Mouse (Mus musculus): ENCODE data around the gene Naaladl1. TPM values are rescaled to one million over a fixed set of nuclear protein-coding genes. Genes with fewer than 3 reads are reported as not detected.

Naaladl1 gene
- polyA plus RNA-seq, 1 experiment = 1.8 TPM

DNA sequence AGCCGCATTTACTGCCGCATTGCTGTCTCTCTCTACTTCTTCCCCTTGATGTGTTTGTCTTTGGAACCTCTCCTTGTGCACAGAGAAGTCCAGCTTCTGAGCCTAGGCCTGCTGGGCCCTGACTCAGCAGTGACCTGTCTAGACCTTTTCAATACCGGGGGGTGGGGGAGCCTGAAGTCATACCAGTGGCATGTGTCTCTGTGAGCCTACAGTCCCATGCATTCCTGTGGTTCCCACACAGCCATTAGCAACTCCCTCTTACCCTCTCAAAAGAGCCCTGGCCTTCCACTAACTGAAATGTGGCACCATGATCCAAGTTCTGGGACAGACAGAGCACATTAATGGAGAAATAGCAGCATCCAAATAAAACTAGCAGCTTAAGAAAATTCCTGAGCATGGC, 30.8 kb downstream of the Naaladl1 start:
- Histone ChIP-seq H3K36me3 (ENCODE audit: control insufficient read depth, insufficient read depth, low read length) (no peaks in the 10 kb centered on the region), H3K27me3 (ENCODE audit: control insufficient read depth, insufficient read depth, low read length) (no peaks in the 10 kb centered on the region), H3K4me1 (replicated peaks; ENCODE audit: control insufficient read depth, insufficient read depth, low read length) (peaks cover 16% of the 10 kb centered on the region), H3K4me3 (ENCODE audit: control insufficient read depth, insufficient read depth, low read length) (no peak overlapping the region), H3K27ac (ENCODE audit: control insufficient read depth, insufficient read depth, low read length) (no peak overlapping the region)
- 98% methylated on average over 3 of the region's 3 CpGs for WGBS
- no peak for TF ChIP-seq CTCF (IDR thresholded peaks at IDR 0.05; ENCODE audit: borderline replicate concordance, control insufficient read depth, extremely low read depth, insufficient read depth, low read length, poor library complexity)
- TF ChIP-seq POLR2A (IDR thresholded peaks at IDR 0.05; ENCODE audit: control insufficient read depth, extremely low read depth, insufficient read depth, low read length, poor library complexity) = no peak
- no peak for DNase-seq

DNA sequence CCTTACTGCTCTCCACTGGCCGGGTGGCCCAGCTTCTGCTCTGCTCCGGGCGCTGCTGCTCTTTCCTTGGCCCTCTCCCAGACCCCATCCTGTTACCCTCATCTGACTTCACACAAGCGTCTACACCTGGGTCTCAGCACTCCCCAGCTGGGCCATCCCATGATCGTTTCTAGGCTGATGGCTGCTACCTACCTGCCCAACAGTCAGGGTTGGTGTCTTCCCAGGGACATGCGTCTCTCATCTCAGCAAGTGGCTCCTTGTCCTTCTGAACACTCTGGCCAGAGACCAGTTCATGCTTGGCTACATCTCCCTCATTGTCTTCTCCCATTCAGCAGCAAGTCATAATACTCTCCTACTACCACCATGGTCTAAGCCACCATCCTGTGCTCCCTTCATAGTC, 34.1 kb downstream of the Naaladl1 start:
- Histone ChIP-seq H3K36me3 (ENCODE audit: control insufficient read depth, insufficient read depth, low read length) (no peaks in the 10 kb centered on the region), H3K27ac (ENCODE audit: control insufficient read depth, insufficient read depth, low read length) (no peak overlapping the region), H3K4me1 (replicated peaks; ENCODE audit: control insufficient read depth, insufficient read depth, low read length) (peaks cover 16% of the 10 kb centered on the region), H3K27me3 (ENCODE audit: control insufficient read depth, insufficient read depth, low read length) (no peaks in the 10 kb centered on the region), H3K4me3 (ENCODE audit: control insufficient read depth, insufficient read depth, low read length) (no peak overlapping the region)
- 83% methylated on average over 6 of the region's 6 CpGs for whole genome bisulfite sequencing
- no peak for DNase-seq
- TF ChIP-seq CTCF (IDR thresholded peaks at IDR 0.05; ENCODE audit: borderline replicate concordance, control insufficient read depth, extremely low read depth, insufficient read depth, low read length, poor library complexity) = no peak
- no peak for TF ChIP-seq POLR2A (IDR thresholded peaks at IDR 0.05; ENCODE audit: control insufficient read depth, extremely low read depth, insufficient read depth, low read length, poor library complexity)

GRCm38 (mm10) chr19:6140374-6140677, 34.7 kb downstream of the Naaladl1 start:
- under 1% methylated on average over 16 of the region's 16 CpGs for whole genome bisulfite sequencing
- H3K36me3 ChIP-seq (ENCODE audit: control insufficient read depth, insufficient read depth, low read length) = no peaks in the 10 kb centered on the region
- H3K4me1 ChIP-seq (replicated peaks; ENCODE audit: control insufficient read depth, insufficient read depth, low read length) = peaks cover 16% of the 10 kb centered on the region
- no peak for TF ChIP-seq CTCF (IDR thresholded peaks at IDR 0.05; ENCODE audit: borderline replicate concordance, control insufficient read depth, extremely low read depth, insufficient read depth, low read length, poor library complexity)
- TF ChIP-seq POLR2A (IDR thresholded peaks at IDR 0.05; ENCODE audit: control insufficient read depth, extremely low read depth, insufficient read depth, low read length, poor library complexity) = no peak
- no peak for DNase-seq
- no peaks in the 10 kb centered on the region for H3K27me3 ChIP-seq (ENCODE audit: control insufficient read depth, insufficient read depth, low read length)
- peak overlapping the region; percentile 36 for H3K27ac ChIP-seq (ENCODE audit: control insufficient read depth, insufficient read depth, low read length)
- peak overlapping the region; percentile 66 for H3K4me3 ChIP-seq (ENCODE audit: control insufficient read depth, insufficient read depth, low read length)

- peak; percentile 90 for DNase-seq
- Histone ChIP-seq H3K27me3 (ENCODE audit: control insufficient read depth, insufficient read depth, low read length) (no peaks in the 10 kb centered on the region), H3K27ac (ENCODE audit: control insufficient read depth, insufficient read depth, low read length) (peak within 1 kb of the TSS; percentile 86), H3K4me1 (replicated peaks; ENCODE audit: control insufficient read depth, insufficient read depth, low read length) (peaks cover 16% of the 10 kb centered on the region), H3K36me3 (ENCODE audit: control insufficient read depth, insufficient read depth, low read length) (no peaks in the 10 kb centered on the region), H3K4me3 (ENCODE audit: control insufficient read depth, insufficient read depth, low read length) (peak within 1 kb of the TSS; percentile 66)
- TF ChIP-seq POLR2A (IDR thresholded peaks at IDR 0.05; ENCODE audit: control insufficient read depth, extremely low read depth, insufficient read depth, low read length, poor library complexity) = peak; percentile 25; the same call in 1 of the 2 replicates
- peak; percentile 83 for TF ChIP-seq CTCF (IDR thresholded peaks at IDR 0.05; ENCODE audit: borderline replicate concordance, control insufficient read depth, extremely low read depth, insufficient read depth, low read length, poor library complexity)
- under 1% methylated on average over 68 of the region's 68 CpGs for WGBS
These were observed 35.3 kb downstream of the Naaladl1 start, which contains the start of gene Batf2 for GRCm38 (mm10) chr19:6140678-6141393. Gene Batf2 (plus strand): TSS chr19:6140983.

- DNase-seq = peak; percentile 79
- Histone ChIP-seq H3K4me3 (ENCODE audit: control insufficient read depth, insufficient read depth, low read length) (peak within 1 kb of the TSS; percentile 66), H3K4me1 (replicated peaks; ENCODE audit: control insufficient read depth, insufficient read depth, low read length) (peaks cover 16% of the 10 kb centered on the region), H3K36me3 (ENCODE audit: control insufficient read depth, insufficient read depth, low read length) (no peaks in the 10 kb centered on the region), H3K27me3 (ENCODE audit: control insufficient read depth, insufficient read depth, low read length) (no peaks in the 10 kb centered on the region), H3K27ac (ENCODE audit: control insufficient read depth, insufficient read depth, low read length) (peak within 1 kb of the TSS; percentile 86)
- WGBS = 1% methylated on average over 15 of the region's 15 CpGs
- TF ChIP-seq POLR2A (IDR thresholded peaks at IDR 0.05; ENCODE audit: control insufficient read depth, extremely low read depth, insufficient read depth, low read length, poor library complexity) = no peak
- no peak; the same call in 1 of the 2 replicates for TF ChIP-seq CTCF (IDR thresholded peaks at IDR 0.05; ENCODE audit: borderline replicate concordance, control insufficient read depth, extremely low read depth, insufficient read depth, low read length, poor library complexity)
These were observed 35.8 kb downstream of the Naaladl1 start, which contains the start of gene Arl2 for GRCm38 (mm10) chr19:6141394-6141749. Gene Arl2 (minus strand): TSS chr19:6141548.

GRCm38 (mm10) chr19:6144842-6145241, 39.3 kb downstream of the Naaladl1 start:
- no peak for DNase-seq
- Histone ChIP-seq H3K4me1 (replicated peaks; ENCODE audit: control insufficient read depth, insufficient read depth, low read length) (peaks cover 2% of the 10 kb centered on the region), H3K36me3 (ENCODE audit: control insufficient read depth, insufficient read depth, low read length) (no peaks in the 10 kb centered on the region), H3K27ac (ENCODE audit: control insufficient read depth, insufficient read depth, low read length) (no peak overlapping the region), H3K27me3 (ENCODE audit: control insufficient read depth, insufficient read depth, low read length) (no peaks in the 10 kb centered on the region), H3K4me3 (ENCODE audit: control insufficient read depth, insufficient read depth, low read length) (no peak overlapping the region)
- TF ChIP-seq POLR2A (IDR thresholded peaks at IDR 0.05; ENCODE audit: control insufficient read depth, extremely low read depth, insufficient read depth, low read length, poor library complexity) (no peak), CTCF (IDR thresholded peaks at IDR 0.05; ENCODE audit: borderline replicate concordance, control insufficient read depth, extremely low read depth, insufficient read depth, low read length, poor library complexity) (no peak)
- whole genome bisulfite sequencing = 87% methylated on average over 5 of the region's 5 CpGs
